16 mouse cellular contexts compared by ENCODE assay signal in the genomic region with DNA sequence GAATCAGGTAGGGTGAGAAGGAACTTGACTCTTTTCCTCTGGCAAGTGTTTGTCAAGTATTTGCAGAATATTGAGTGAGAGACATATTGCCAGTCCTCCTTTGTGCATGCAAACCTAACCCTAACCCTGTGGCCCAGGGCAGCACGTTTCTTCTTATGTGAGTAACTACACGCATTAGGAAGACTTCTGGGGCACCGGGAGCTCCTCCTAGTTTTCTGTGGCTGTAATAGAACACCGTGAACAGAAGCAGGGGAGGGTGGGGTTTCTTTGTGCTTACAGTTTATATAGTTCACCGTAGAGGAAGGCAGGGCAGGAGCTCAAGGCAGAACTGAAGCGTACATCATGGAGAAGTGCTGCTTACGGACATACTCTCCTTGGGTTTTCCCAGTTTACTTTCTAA.
DNase-seq lines count a peak whose midpoint lies in the region; ATAC-seq and TF ChIP-seq lines count a peak whose summit lies in the region.
"Had no signal": no experiment of that assay in that cellular context is flagged by ENCODE, and none has a peak within 500 bp of the region (broad histone marks: within the 10 kb centered on the region; RNA-seq: fewer than 3 reads in every experiment).

No protein-coding gene starts in this region.

- TF ChIP-seq CTCF in gastrocnemius, adult 2 months (IDR thresholded peaks at IDR 0.05): no peak

- no peaks in the 10 kb centered on the region for H3K27me3 ChIP-seq in liver, embryonic 16.5 days (ENCODE audit: control insufficient read depth, insufficient read depth, low read depth, low read length)

- intact Hi-C loops in gastrocnemius, adult 2 months (cut with DNase I): no loop called here
- intact Hi-C loops in left cerebral cortex, postnatal 36 days (cut with DNase I): no loop called here

- H3K4me1 ChIP-seq in liver, embryonic 16.5 days (ENCODE audit: control insufficient read depth, low read depth, low read length): peaks cover 2% of the 10 kb centered on the region; the same call in 1 of the 2 replicates

- no peaks in the 10 kb centered on the region for H3K36me3 ChIP-seq in liver, embryonic 16.5 days (ENCODE audit: control insufficient read depth, insufficient read depth)

- WGBS in liver, embryonic 16.5 days (ENCODE audit: insufficient replicate concordance): 55% methylated on average over 7 of the region's 7 CpGs

- peak overlapping the region; percentile 49 for H3K27ac ChIP-seq in gastrocnemius, adult 2 months
- H3K27ac ChIP-seq in liver, embryonic 16.5 days (ENCODE audit: low read length): peak overlapping the region; percentile 19; the same call in 1 of the 2 replicates

- DNase-seq in gastrocnemius, adult 2 months: no peak
- DNase-seq in gastrocnemius, adult 18-20 months (ENCODE audit: low spot score): no peak
- peak; percentile 53 for DNase-seq in 416B (ENCODE audit: low read depth)
- DNase-seq in forelimb bud, embryonic 11.5 days (ENCODE audit: low read depth, low spot score): peak; percentile 20
- no peak for DNase-seq in left cerebral cortex, postnatal 36 days (ENCODE audit: low spot score in 2 of 2)
- DNase-seq in frontal cortex, postnatal 10 days (ENCODE audit: low spot score in 2 of 2): no peak
- DNase-seq in neural tube, embryonic 10.5 days (ENCODE audit: extremely low spot score, low spot score): no peak
- DNase-seq: cerebellum, adult 8-10 months; kidney, postnatal 14 days; layer of hippocampus, postnatal 36 days; lung, postnatal 36 days; thymus, postnatal 14 days had no signal

- ATAC-seq in liver, embryonic 16.5 days (ENCODE audit: low read depth): no peak
- ATAC-seq: activated CD4-positive, CD25-positive, alpha-beta regulatory T cell, adult 4 months; forebrain, embryonic 16.5 days; hindbrain, embryonic 16.5 days had no signal

- no peak overlapping the region for H3K4me3 ChIP-seq in gastrocnemius, adult 2 months
- H3K4me3 ChIP-seq in liver, embryonic 16.5 days (ENCODE audit: low read depth, low read length): no peak overlapping the region

- no peaks in the 10 kb centered on the region for H3K9me3 ChIP-seq in liver, embryonic 16.5 days (replicated peaks; ENCODE audit: control insufficient read depth, low read length)

- 0 out of 2 replicates have a peak overlapping the region, but pooled peaks have one; percentile 6 for H3K4me2 ChIP-seq in liver, embryonic 16.5 days (ENCODE audit: low read depth, low read length)

- no peak overlapping the region for H3K9ac ChIP-seq in liver, embryonic 16.5 days (ENCODE audit: low read depth, low read length)

Comparison
In these comparisons a context has a peak if more than half of its experiments do, and no peak if none do; other contexts are left out.
1. DNase-seq: peak in 416B (single experiment) and forelimb bud, embryonic 11.5 days (single experiment); none in gastrocnemius, adult 2 months (single experiment), gastrocnemius, adult 18-20 months (single experiment), left cerebral cortex, postnatal 36 days (0 of 2), frontal cortex, postnatal 10 days (0 of 2) and neural tube, embryonic 10.5 days (single experiment).